26 mouse cellular contexts compared by ENCODE assay signal in the genomic region with DNA sequence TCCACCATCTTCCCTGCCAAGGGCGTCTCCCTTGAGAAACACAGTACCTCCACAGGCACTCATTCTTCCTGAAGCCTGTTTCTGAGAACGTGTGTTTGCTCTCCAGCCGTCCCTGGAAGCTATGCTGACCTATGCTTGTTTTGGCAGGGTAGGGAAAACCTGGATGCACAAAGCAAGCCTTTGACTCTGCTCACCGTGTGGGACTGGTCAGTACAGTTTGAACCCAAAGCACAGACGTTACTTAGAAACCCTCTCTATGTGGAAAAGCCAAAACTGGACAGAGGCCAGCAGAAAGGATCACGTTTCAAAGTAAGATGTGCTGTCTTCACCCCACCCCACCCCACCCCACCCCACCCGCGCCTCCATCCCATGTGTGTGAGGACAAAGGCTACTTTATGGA. TPM values are rescaled to one million over a fixed set of nuclear protein-coding genes. Genes with fewer than 3 reads are reported as not detected.
DNase-seq lines count a peak whose midpoint lies in the region; ATAC-seq and TF ChIP-seq lines count a peak whose summit lies in the region.
"Had no signal": no experiment of that assay in that cellular context is flagged by ENCODE, and none has a peak within 500 bp of the region (broad histone marks: within the 10 kb centered on the region; RNA-seq: fewer than 3 reads in every experiment).

No protein-coding gene starts in this region.

- no peaks in the 10 kb centered on the region for H3K4me1 ChIP-seq in embryonic facial prominence, embryonic 15.5 days
- H3K4me1 ChIP-seq in lung, embryonic 14.5 days (ENCODE audit: insufficient read depth): no peaks in the 10 kb centered on the region
- H3K4me1 ChIP-seq: heart, embryonic 13.5 days; midbrain, embryonic 10.5 days; neural tube, embryonic 13.5 days had no signal

- intact Hi-C loops in left cerebral cortex, postnatal 36 days (cut with DNase I): loop anchor here (5.0 kb wide), 1 partner anchor 294 kb away; no protein-coding TSS in a partner anchor

- peak; percentile 61 to 81 for DNase-seq in lung, adult 18-20 months
- no peak for DNase-seq in lung, postnatal 10 days
- DNase-seq in lung, embryonic 14.5 days: peak; percentile 58
- DNase-seq in lung, postnatal 36 days: peak; percentile 65
- no peak for DNase-seq in gastrocnemius, postnatal 10 days
- no peak for DNase-seq in left cerebral cortex, postnatal 36 days (ENCODE audit: low spot score in 2 of 2)
- DNase-seq: adrenal gland, postnatal 25 days; cerebellum, adult 8-10 months; heart, adult 18-20 months; heart, postnatal 14 days; kidney, adult 18-20 months; kidney, postnatal 4 days had no signal

- no peak overlapping the region for H3K4me3 ChIP-seq in embryonic facial prominence, embryonic 15.5 days (replicated peaks)
- H3K4me3 ChIP-seq in lung, embryonic 14.5 days (ENCODE audit: low read depth, low read length): no peak overlapping the region
- H3K4me3 ChIP-seq: erythroblast, embryonic 14.5 days; heart, embryonic 13.5 days; liver, embryonic 12.5 days; midbrain, embryonic 10.5 days; myocyte; neural tube, embryonic 13.5 days had no signal

- H3K4me2 ChIP-seq in embryonic facial prominence, embryonic 15.5 days (replicated peaks): no peak overlapping the region
- H3K4me2 ChIP-seq in lung, embryonic 14.5 days: no peak overlapping the region
- H3K4me2 ChIP-seq: heart, embryonic 13.5 days; liver, embryonic 12.5 days; neural tube, embryonic 13.5 days had no signal

- TF ChIP-seq CTCF in lung, embryonic 14.5 days (IDR thresholded peaks at IDR 0.05; ENCODE audit: low read depth): no peak

- no peaks in the 10 kb centered on the region for H3K27me3 ChIP-seq in embryonic facial prominence, embryonic 15.5 days
- no peaks in the 10 kb centered on the region for H3K27me3 ChIP-seq in lung, embryonic 14.5 days (ENCODE audit: insufficient read depth, low read length)
- H3K27me3 ChIP-seq: heart, embryonic 13.5 days; liver, embryonic 12.5 days; neural tube, embryonic 13.5 days had no signal

- H3K9me3 ChIP-seq in embryonic facial prominence, embryonic 15.5 days (replicated peaks): no peaks in the 10 kb centered on the region
- H3K9me3 ChIP-seq in lung, embryonic 14.5 days (ENCODE audit: low read depth, low read length): no peaks in the 10 kb centered on the region
- H3K9me3 ChIP-seq: heart, embryonic 13.5 days; liver, embryonic 12.5 days; midbrain, embryonic 10.5 days; neural tube, embryonic 13.5 days had no signal

- H3K36me3 ChIP-seq in embryonic facial prominence, embryonic 15.5 days: peaks cover 79% of the 10 kb centered on the region
- H3K36me3 ChIP-seq in lung, embryonic 14.5 days (ENCODE audit: insufficient read depth): peaks cover 89% of the 10 kb centered on the region

- no peak overlapping the region for H3K9ac ChIP-seq in embryonic facial prominence, embryonic 15.5 days
- H3K9ac ChIP-seq in lung, embryonic 14.5 days: no peak overlapping the region
- H3K9ac ChIP-seq: heart, embryonic 13.5 days; liver, embryonic 12.5 days; neural tube, embryonic 13.5 days had no signal

- 47% methylated on average over 8 of the region's 8 CpGs for WGBS in embryonic facial prominence, embryonic 15.5 days
- WGBS in lung, embryonic 14.5 days: 44% methylated on average over 8 of the region's 8 CpGs

- ATAC-seq in embryonic facial prominence, embryonic 15.5 days (ENCODE audit: insufficient number of reproducible peaks, low FRiP score, low TSS enrichment, low read depth): peak; percentile 71; the same call in 1 of the 2 replicates
- peak; percentile 50 for ATAC-seq in lung, embryonic 14.5 days (ENCODE audit: insufficient read depth)
- no peak for ATAC-seq in megakaryocyte progenitor cell, adult 5-6 weeks (replicated peaks; ENCODE audit: poor library complexity)
- ATAC-seq: forebrain, embryonic 14.5 days; liver, embryonic 12.5 days; midbrain, embryonic 16.5 days had no signal

- no peak overlapping the region for H3K27ac ChIP-seq in embryonic facial prominence, embryonic 15.5 days (replicated peaks)
- H3K27ac ChIP-seq in lung, embryonic 14.5 days (ENCODE audit: low read depth): no peak overlapping the region
- H3K27ac ChIP-seq: heart, embryonic 13.5 days; liver, embryonic 12.5 days; macrophage; midbrain, embryonic 10.5 days; neural tube, embryonic 13.5 days had no signal

RNA-seq across cellular contexts. Expression of gene Golph3, which starts 54.8 kb away (rescaled TPM):
- polyA plus RNA-seq in embryonic facial prominence, embryonic 15.5 days (2015; fragmentation: Nextera tagmentation; extraction: Ambion mirVana): 91.9 and 93.5 TPM in 2 replicates
- 91.2 and 96.3 TPM in 2 replicates for polyA plus RNA-seq in lung, embryonic 14.5 days (2014; fragmentation: Nextera tagmentation; extraction: Ambion mirVana)
- total RNA-seq in gastrocnemius, postnatal 10 days (2021): 10 to 100 TPM; 61.3 to 66.0 TPM
- 110 and 118 TPM in 2 replicates for total RNA-seq in megakaryocyte progenitor cell, adult 5-6 weeks (2015)
- total RNA-seq in megakaryocyte progenitor cell, adult 5-6 weeks (2017): 86.6 and 94.4 TPM in 2 replicates
- total RNA-seq in left cerebral cortex, postnatal 36 days (2021): 100 to 1,000 TPM; 106 to 114 TPM

RNA-seq across cellular contexts. Expression of gene 1810049J17Rik, which starts 55.2 kb away (rescaled TPM):
- 2.6 TPM in 1 of 2 replicates, not detected in the other for polyA plus RNA-seq in embryonic facial prominence, embryonic 15.5 days (2015; fragmentation: Nextera tagmentation; extraction: Ambion mirVana)
- polyA plus RNA-seq in lung, embryonic 14.5 days (2014; fragmentation: Nextera tagmentation; extraction: Ambion mirVana): 1.3 and 2.0 TPM in 2 replicates
- total RNA-seq in gastrocnemius, postnatal 10 days (2021): not detected
- total RNA-seq in megakaryocyte progenitor cell, adult 5-6 weeks (2015): not detected in 2 replicates
- 0.58 TPM in 1 of 2 replicates, not detected in the other for total RNA-seq in megakaryocyte progenitor cell, adult 5-6 weeks (2017)
- 1 to 10 TPM; 1.0 to 1.1 TPM for total RNA-seq in left cerebral cortex, postnatal 36 days (2021)
- total RNA-seq: adrenal gland, postnatal 25 days had no signal
- polyA plus RNA-seq: brain, embryonic 14.5 days; erythroblast, embryonic 14.5 days; hindbrain, embryonic 11.5 days; midbrain, embryonic 16.5 days; spleen, adult 2 months had no signal

Comparison
In these comparisons a context has a peak if more than half of its experiments do, and no peak if none do; other contexts are left out.
1. DNase-seq: peak in lung, adult 18-20 months (2 of 2), lung, embryonic 14.5 days (single experiment) and lung, postnatal 36 days (single experiment); none in lung, postnatal 10 days (single experiment), gastrocnemius, postnatal 10 days (single experiment) and left cerebral cortex, postnatal 36 days (0 of 2).